Mouse (Mus musculus) spleen, postnatal 10 days (tissue): Measurements from ENCODE around the gene Clps.

ENCODE experiments used
- DNase-seq, 2 experiments: peaks; one replicate each; pipeline ENCODE4 v3.0.0; 2021 to 2022; ENCODE audit warnings: low spot score in 2 of 2

Gene Clps

GRCm38 (mm10) chr17:28518615-28519071 lies 41.9 kb downstream of the Clps start:
- no peak for DNase-seq

GRCm38 (mm10) chr17:28517956-28518614 lies 42.5 kb downstream of the Clps start:
- peak in 1 of 2 experiments; percentile 72 for DNase-seq

GRCm38 (mm10) chr17:28517441-28517955 lies 43.1 kb downstream of the Clps start, which contains the start of gene Fkbp5:
TSS of gene Fkbp5 (minus strand) at chr17:28517527.
- peak in 1 of 2 experiments; percentile 43 for DNase-seq

DNA sequence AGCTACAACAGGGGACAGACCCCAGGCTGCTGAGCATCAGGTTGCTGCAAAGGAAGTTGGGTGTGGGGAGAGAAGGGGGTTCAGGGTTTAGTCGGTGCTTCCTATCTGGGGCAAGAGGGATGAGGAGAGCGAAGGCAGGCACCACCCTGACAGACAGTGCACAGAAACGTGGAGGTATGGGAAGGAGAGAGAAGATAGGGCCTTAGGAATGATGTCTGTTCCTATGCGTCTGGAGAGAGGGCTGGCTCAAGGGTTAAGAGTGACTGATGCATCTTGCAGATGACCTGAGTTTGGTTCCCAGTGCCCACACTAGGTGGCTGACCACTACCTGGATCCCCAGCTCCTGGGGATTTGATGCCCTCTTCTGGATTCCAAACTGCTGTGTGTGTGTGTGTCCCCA lies 43.7 kb downstream of the Clps start:
- no peak for DNase-seq

DNA sequence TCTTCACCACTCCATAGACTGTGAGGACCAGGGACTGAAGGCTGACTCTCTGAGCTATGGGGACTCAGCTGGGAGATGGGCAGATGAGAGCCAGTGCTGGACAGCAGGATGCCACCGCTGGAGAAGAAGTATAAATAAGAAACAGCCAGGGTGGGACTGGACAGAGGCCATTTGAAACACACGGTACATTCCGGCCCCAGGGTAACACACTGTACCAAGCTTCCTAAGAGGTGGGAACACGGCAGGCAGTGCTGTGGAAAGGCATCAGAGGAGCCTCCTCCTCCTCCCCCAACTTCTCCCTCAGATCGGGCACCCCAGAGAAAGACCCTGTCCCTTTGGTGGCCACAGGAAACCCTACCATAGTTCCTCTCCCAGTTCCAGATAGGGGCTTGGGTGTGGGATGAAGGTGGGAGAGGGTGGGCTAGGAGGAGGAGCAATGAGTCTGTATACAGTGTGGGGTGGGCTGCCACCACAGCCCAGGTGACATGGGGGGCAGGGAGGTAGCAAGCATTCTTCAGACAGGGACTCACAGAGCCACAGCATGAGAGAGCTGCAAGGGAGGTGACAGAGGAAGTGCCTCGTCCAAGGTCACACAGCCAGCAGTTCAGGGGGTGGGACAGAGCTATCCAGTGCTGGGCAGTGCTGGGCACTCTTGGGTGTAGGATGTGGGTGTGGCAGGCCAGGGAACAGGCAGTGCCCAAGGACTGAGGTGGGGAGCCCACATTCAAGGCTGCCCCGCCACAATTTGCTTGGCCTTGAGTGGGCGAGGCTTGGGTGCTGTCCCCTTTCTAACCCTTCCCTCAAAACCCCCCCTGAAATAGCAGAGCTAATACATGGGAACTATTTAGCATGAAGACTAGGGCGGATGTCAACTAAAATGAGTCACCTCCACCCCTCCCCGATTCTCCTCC lies 44.9 kb downstream of the Clps start:
- DNase-seq = peak in 1 of 2 experiments; percentile 37

GRCm38 (mm10) chr17:28514555-28514954 lies 46.0 kb downstream of the Clps start:
- DNase-seq = no peak

GRCm38 (mm10) chr17:28513844-28514243 lies 46.7 kb downstream of the Clps start:
- DNase-seq = no peak

DNA sequence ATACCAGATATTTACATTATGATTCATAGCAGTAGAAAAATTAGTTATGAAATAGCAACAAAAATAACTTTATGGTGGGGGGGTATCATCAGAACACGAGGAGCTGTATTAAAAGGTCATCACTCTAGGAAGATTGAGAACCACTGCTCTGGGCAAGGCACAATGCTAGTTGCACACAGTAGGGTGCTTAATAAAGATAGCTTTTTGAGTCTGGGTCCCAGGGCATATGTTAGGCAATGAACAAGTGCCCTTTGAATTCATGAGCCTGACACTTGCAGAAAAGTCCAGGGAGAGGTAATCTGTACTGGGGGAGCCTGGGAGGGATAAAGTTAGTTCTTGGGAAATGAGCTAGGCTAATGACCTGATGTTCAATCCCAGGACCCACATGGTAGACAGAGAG lies 47.2 kb downstream of the Clps start:
- DNase-seq = no peak

- DNase-seq = no peak
Measured at GRCm38 (mm10) chr17:28512696-28513095, 47.9 kb downstream of the Clps start.

GRCm38 (mm10) chr17:28511616-28512541 lies 48.7 kb downstream of the Clps start:
- DNase-seq = no peak

- no peak for DNase-seq
Measured at GRCm38 (mm10) chr17:28510445-28511342, 49.9 kb downstream of the Clps start.
